Mouse (Mus musculus) B cell, adult 2 months (primary cell): ENCODE data around the gene C1qtnf12.

Experiments
- DNase-seq, 2 experiments: peaks; one replicate each; pipeline ENCODE4 v3.0.0; 2022

Gene C1qtnf12

GRCm38 (mm10) chr4:156004109-156004508, 42.0 kb downstream of the C1qtnf12 start:
- DNase-seq: no peak

- DNase-seq: no peak
Observed at GRCm38 (mm10) chr4:156008369-156008768, 46.3 kb downstream of the C1qtnf12 start.

GRCm38 (mm10) chr4:156013637-156014036, 51.5 kb downstream of the C1qtnf12 start, which contains the start of gene Tnfrsf4:
Gene Tnfrsf4, plus strand, starts transcription at chr4:156013843.
- no peak for DNase-seq

- DNase-seq: no peak
Observed at GRCm38 (mm10) chr4:156014436-156014835, 52.3 kb downstream of the C1qtnf12 start.
